Mouse (Mus musculus) kidney, embryonic 15.5 days (tissue): Measurements from ENCODE around the gene Slit2. TPM values are rescaled to one million over a fixed set of nuclear protein-coding genes. Genes with fewer than 3 reads are reported as not detected.

Experiments
- ATAC-seq: fragments of 200-750 bp; cut with Nextera tagmentation; replicated peaks from 2 replicates; pipeline ENCODE4 v1.8.0; 2017; ENCODE audit warnings: moderate TSS enrichment; ENCODE audit not compliant: low FRiP score
- H3K27ac ChIP-seq: fragments of 300-500 bp; sonication (generic); 2 replicates; pipeline ENCODE4 v1.5.1; 2015; ENCODE audit warnings: mild to moderate bottlenecking, inconsistent platforms
- H3K27me3 ChIP-seq: fragments of 300-500 bp; sonication (generic); 2 replicates; pipeline ENCODE4 v1.6.1; 2015; ENCODE audit warnings: inconsistent platforms
- H3K36me3 ChIP-seq: fragments of 300-500 bp; sonication (generic); 2 replicates; pipeline ENCODE4 v1.6.1; 2015; ENCODE audit warnings: inconsistent platforms
- H3K4me1 ChIP-seq: fragments of 300-500 bp; sonication (generic); 2 replicates; pipeline ENCODE4 v1.6.1; 2015; ENCODE audit warnings: inconsistent platforms
- H3K4me2 ChIP-seq: fragments of 300-500 bp; sonication (generic); 2 replicates; pipeline ENCODE4 v1.6.1; 2015; ENCODE audit warnings: moderate library complexity, mild to moderate bottlenecking, inconsistent platforms
- H3K4me3 ChIP-seq: fragments of 300-500 bp; sonication (generic); replicated peaks from 2 replicates; pipeline ENCODE4 v1.5.1; 2015; ENCODE audit warnings: mild to moderate bottlenecking, inconsistent platforms
- H3K9ac ChIP-seq: fragments of 300-500 bp; sonication (generic); 2 replicates; pipeline ENCODE4 v1.6.1; 2015; ENCODE audit warnings: mild to moderate bottlenecking, inconsistent platforms
- H3K9me3 ChIP-seq: fragments of 300-500 bp; sonication (generic); replicated peaks from 2 replicates; pipeline ENCODE4 v1.6.1; 2016; ENCODE audit warnings: inconsistent platforms
- WGBS: fragments of 180-500 bp; shearing (Covaris S2); methylation state at CpG from one replicate; pipeline ENCODE4 v1.1.7; 2015; ENCODE audit warnings: mixed read lengths; 5-methylcytosine and 5-hydroxymethylcytosine counted together
- polyA plus RNA-seq: library from polyadenylated mRNA; unstranded; fragments of >200 nt; fragmentation: Nextera tagmentation; extraction: Ambion mirVana; gene quantifications from 2 replicates; pipeline ENCODE4 v1.2.1, GENCODE M21; 2015

Gene Slit2
- polyA plus RNA-seq, 1 experiment from 2014 or later, result 36.3 TPM

- H3K4me2 ChIP-seq, result no peak overlapping the region
- H3K4me3 ChIP-seq, result no peak overlapping the region
- no peaks in the 10 kb centered on the region for H3K9me3 ChIP-seq
- no peak overlapping the region for H3K9ac ChIP-seq
- ATAC-seq, result no peak
- H3K27me3 ChIP-seq, result no peaks in the 10 kb centered on the region
- 47% methylated on average over 2 of the region's 2 CpGs for WGBS
- H3K36me3 ChIP-seq, result no peaks in the 10 kb centered on the region
- H3K4me1 ChIP-seq, result no peaks in the 10 kb centered on the region
- H3K27ac ChIP-seq, result no peak overlapping the region
These were observed 77.8 kb downstream of the Slit2 start for GRCm38 (mm10) chr5:48060715-48061114.

- 38% methylated on average over 1 of the region's 1 CpGs for WGBS
- H3K27ac ChIP-seq, result no peak overlapping the region
- ATAC-seq, result no peak
- no peaks in the 10 kb centered on the region for H3K36me3 ChIP-seq
- no peaks in the 10 kb centered on the region for H3K27me3 ChIP-seq
- H3K4me1 ChIP-seq, result no peaks in the 10 kb centered on the region
- H3K9me3 ChIP-seq, result no peaks in the 10 kb centered on the region
- no peak overlapping the region for H3K4me2 ChIP-seq
- no peak overlapping the region for H3K9ac ChIP-seq
- H3K4me3 ChIP-seq, result no peak overlapping the region
These were observed 95.8 kb downstream of the Slit2 start for GRCm38 (mm10) chr5:48078730-48079129.

GRCm38 (mm10) chr5:48081223-48081881 is 98.4 kb downstream of the Slit2 start:
- ATAC-seq, result no peak
- Histone ChIP-seq H3K4me3 (no peak overlapping the region), H3K36me3 (no peaks in the 10 kb centered on the region), H3K27ac (no peak overlapping the region), H3K9me3 (no peaks in the 10 kb centered on the region), H3K4me1 (no peaks in the 10 kb centered on the region), H3K27me3 (no peaks in the 10 kb centered on the region), H3K4me2 (no peak overlapping the region), H3K9ac (no peak overlapping the region)
- 80% methylated on average over 8 of the region's 8 CpGs for WGBS

GRCm38 (mm10) chr5:48113400-48113799 is 130.5 kb downstream of the Slit2 start:
- no peaks in the 10 kb centered on the region for H3K36me3 ChIP-seq
- no peak overlapping the region for H3K9ac ChIP-seq
- WGBS, result 48% methylated on average over 1 of the region's 1 CpGs
- ATAC-seq, result no peak
- no peak overlapping the region for H3K4me2 ChIP-seq
- no peaks in the 10 kb centered on the region for H3K4me1 ChIP-seq
- H3K27ac ChIP-seq, result no peak overlapping the region
- no peaks in the 10 kb centered on the region for H3K27me3 ChIP-seq
- no peak overlapping the region for H3K4me3 ChIP-seq
- no peaks in the 10 kb centered on the region for H3K9me3 ChIP-seq

GRCm38 (mm10) chr5:48114969-48115537 is 132.1 kb downstream of the Slit2 start:
- 58% methylated on average over 4 of the region's 4 CpGs for WGBS
- Histone ChIP-seq H3K27me3 (no peaks in the 10 kb centered on the region), H3K9ac (no peak overlapping the region), H3K4me3 (no peak overlapping the region), H3K27ac (no peak overlapping the region), H3K9me3 (no peaks in the 10 kb centered on the region), H3K4me2 (no peak overlapping the region), H3K36me3 (no peaks in the 10 kb centered on the region), H3K4me1 (no peaks in the 10 kb centered on the region)
- ATAC-seq, result no peak

- Histone ChIP-seq H3K4me3 (no peak overlapping the region), H3K4me1 (no peaks in the 10 kb centered on the region), H3K27ac (no peak overlapping the region), H3K9me3 (no peaks in the 10 kb centered on the region), H3K27me3 (no peaks in the 10 kb centered on the region), H3K9ac (no peak overlapping the region), H3K4me2 (no peak overlapping the region), H3K36me3 (no peaks in the 10 kb centered on the region)
- ATAC-seq, result no peak
- 84% methylated on average over 5 of the region's 5 CpGs for WGBS
These were observed 139.7 kb downstream of the Slit2 start for GRCm38 (mm10) chr5:48122651-48123050.

- no peak overlapping the region for H3K9ac ChIP-seq
- no peaks in the 10 kb centered on the region for H3K9me3 ChIP-seq
- H3K27me3 ChIP-seq, result no peaks in the 10 kb centered on the region
- H3K27ac ChIP-seq, result no peak overlapping the region
- H3K36me3 ChIP-seq, result no peaks in the 10 kb centered on the region
- no peak overlapping the region for H3K4me3 ChIP-seq
- 0 out of 2 replicates have a peak, but pooled peaks have one; percentile 33 for ATAC-seq
- H3K4me2 ChIP-seq, result no peak overlapping the region
- no peaks in the 10 kb centered on the region for H3K4me1 ChIP-seq
- 78% methylated on average over 3 of the region's 3 CpGs for WGBS
These were observed 143.0 kb downstream of the Slit2 start for GRCm38 (mm10) chr5:48125770-48126423.

GRCm38 (mm10) chr5:48129981-48130380 is 147.0 kb downstream of the Slit2 start:
- no peaks in the 10 kb centered on the region for H3K36me3 ChIP-seq
- no peak overlapping the region for H3K4me3 ChIP-seq
- no peaks in the 10 kb centered on the region for H3K4me1 ChIP-seq
- H3K27ac ChIP-seq, result no peak overlapping the region
- H3K9ac ChIP-seq, result no peak overlapping the region
- no peaks in the 10 kb centered on the region for H3K27me3 ChIP-seq
- H3K4me2 ChIP-seq, result no peak overlapping the region
- 91% methylated on average over 4 of the region's 4 CpGs for WGBS
- no peaks in the 10 kb centered on the region for H3K9me3 ChIP-seq
- no peak for ATAC-seq

- H3K27me3 ChIP-seq, result no peaks in the 10 kb centered on the region
- H3K4me1 ChIP-seq, result no peaks in the 10 kb centered on the region
- H3K4me3 ChIP-seq, result no peak overlapping the region
- no peak for ATAC-seq
- no peak overlapping the region for H3K9ac ChIP-seq
- no peak overlapping the region for H3K4me2 ChIP-seq
- 32% methylated on average over 3 of the region's 3 CpGs for WGBS
- no peaks in the 10 kb centered on the region for H3K36me3 ChIP-seq
- H3K9me3 ChIP-seq, result no peaks in the 10 kb centered on the region
- H3K27ac ChIP-seq, result no peak overlapping the region
These were observed 153.6 kb downstream of the Slit2 start for GRCm38 (mm10) chr5:48136571-48136970.

GRCm38 (mm10) chr5:48138849-48139487 is 156.0 kb downstream of the Slit2 start:
- WGBS, result 35% methylated on average over 8 of the region's 8 CpGs
- H3K27me3 ChIP-seq, result no peaks in the 10 kb centered on the region
- no peaks in the 10 kb centered on the region for H3K4me1 ChIP-seq
- H3K9ac ChIP-seq, result no peak overlapping the region
- H3K4me2 ChIP-seq, result no peak overlapping the region
- 0 out of 2 replicates have a peak, but pooled peaks have one; percentile 49 for ATAC-seq
- no peaks in the 10 kb centered on the region for H3K9me3 ChIP-seq
- H3K4me3 ChIP-seq, result no peak overlapping the region
- no peaks in the 10 kb centered on the region for H3K36me3 ChIP-seq
- H3K27ac ChIP-seq, result no peak overlapping the region

- 52% methylated on average over 6 of the region's 6 CpGs for WGBS
- H3K27ac ChIP-seq, result no peak overlapping the region
- H3K4me3 ChIP-seq, result no peak overlapping the region
These were observed 156.5 kb downstream of the Slit2 start for GRCm38 (mm10) chr5:48139488-48139862.

GRCm38 (mm10) chr5:48146082-48146481 is 163.1 kb downstream of the Slit2 start:
- WGBS, result 92% methylated on average over 2 of the region's 2 CpGs
- Histone ChIP-seq H3K9ac (no peak overlapping the region), H3K27ac (no peak overlapping the region), H3K27me3 (no peaks in the 10 kb centered on the region), H3K4me2 (no peak overlapping the region), H3K36me3 (no peaks in the 10 kb centered on the region), H3K4me3 (no peak overlapping the region), H3K9me3 (no peaks in the 10 kb centered on the region), H3K4me1 (no peaks in the 10 kb centered on the region)
- ATAC-seq, result no peak

More at GRCm38 (mm10) chr5:48139488-48139862, 156.5 kb downstream of the Slit2 start:
- ATAC-seq, result no peak
- H3K9me3 ChIP-seq, result no peaks in the 10 kb centered on the region
- H3K4me1 ChIP-seq, result no peaks in the 10 kb centered on the region
- H3K9ac ChIP-seq, result no peak overlapping the region
- H3K4me2 ChIP-seq, result no peak overlapping the region
- H3K27me3 ChIP-seq, result no peaks in the 10 kb centered on the region
- no peaks in the 10 kb centered on the region for H3K36me3 ChIP-seq
